Mouse (Mus musculus) limb, embryonic 14.5 days (tissue): Measurements from ENCODE around the gene Prkch. TPM values are rescaled to one million over a fixed set of nuclear protein-coding genes. Genes with fewer than 3 reads are reported as not detected.
A peak's percentile ranks its signal among the peaks of the same experiment; 100 is the strongest.
"Not testable (repeated sequence)": the region's sequence is repeated elsewhere in the genome, so short reads cannot be mapped to it uniquely, and the experiment has no call there.

Experiments
- ATAC-seq: fragments of 200-750 bp; cut with Nextera tagmentation; 2 replicates; pipeline ENCODE4 v1.8.0; 2017; ENCODE audit warnings: low read depth, moderate number of reproducible peaks, moderate TSS enrichment; ENCODE audit not compliant: low FRiP score
- DNase-seq: peaks from one replicate; pipeline ENCODE4 v3.0.0-alpha.2; 2015; ENCODE audit warnings: low spot score
- H3K27ac ChIP-seq: fragments of 300-500 bp; sonication (generic); replicated peaks from 2 replicates; pipeline ENCODE4 v1.5.1; 2014; ENCODE audit warnings: low read depth, mild to moderate bottlenecking, low read length, moderate library complexity, mixed read lengths
- H3K27me3 ChIP-seq: fragments of 300-500 bp; sonication (generic); 2 replicates; pipeline ENCODE4 v1.6.1; 2014; ENCODE audit warnings: low read length, mixed read lengths; ENCODE audit not compliant: control insufficient read depth, insufficient read depth
- H3K36me3 ChIP-seq: fragments of 300-500 bp; sonication (generic); 2 replicates; pipeline ENCODE4 v1.6.1; 2014; ENCODE audit warnings: mild to moderate bottlenecking, low read length, moderate library complexity, mixed read lengths; ENCODE audit not compliant: control insufficient read depth, insufficient read depth
- H3K4me1 ChIP-seq: fragments of 300-500 bp; sonication (generic); 2 replicates; pipeline ENCODE4 v1.6.1; 2014; ENCODE audit warnings: antibody characterized with exemption, low read length, mixed read lengths; ENCODE audit not compliant: control insufficient read depth, insufficient read depth
- H3K4me2 ChIP-seq: fragments of 300-500 bp; sonication (generic); replicated peaks from 2 replicates; pipeline ENCODE4 v1.6.1; 2014; ENCODE audit warnings: low read depth, mild to moderate bottlenecking, low read length, moderate library complexity; ENCODE audit not compliant: severe bottlenecking
- H3K4me3 ChIP-seq: fragments of 300-500 bp; sonication (generic); replicated peaks from 2 replicates; pipeline ENCODE4 v1.5.1; 2014; ENCODE audit warnings: low read length
- H3K9ac ChIP-seq: fragments of 300-500 bp; sonication (generic); 2 replicates; pipeline ENCODE4 v1.6.1; 2014; ENCODE audit warnings: mild to moderate bottlenecking, low read depth, low read length, moderate library complexity; ENCODE audit not compliant: severe bottlenecking
- H3K9me3 ChIP-seq: fragments of 300-500 bp; sonication (generic); 2 replicates; pipeline ENCODE4 v1.6.1; 2016; ENCODE audit warnings: low read length; ENCODE audit not compliant: control insufficient read depth
- POLR2A ChIP-seq: fragments of 200-500 bp; IDR thresholded peaks from 2 replicates; pipeline ENCODE4 v1.8.0; 2012; ENCODE audit warnings: inconsistent platforms, mild to moderate bottlenecking, moderate library complexity, borderline replicate concordance; ENCODE audit not compliant: insufficient read depth, insufficient read length; ENCODE audit errors: extremely low read depth
- WGBS: fragments of 180-500 bp; shearing (Covaris S2); extraction: QIAGEN DNeasy Blood & Tissue Kit; methylation state at CpG from one replicate; pipeline ENCODE4 v1.1.7; 2014; 5-methylcytosine and 5-hydroxymethylcytosine counted together
- polyA plus RNA-seq, 2 experiments: library from polyadenylated mRNA; depleted of rRNA in 1 of 2; stranded (reverse) in 1 of 2; unstranded in 1 of 2; fragments of >200 nt; fragmentation: Nextera tagmentation in 1 of 2; extraction: Ambion mirVana in 1 of 2; gene quantifications; 2 replicates each; pipeline versions ENCODE4 v1.2.1 to v1.2.3; 2012 to 2014

The Prkch gene
- polyA plus RNA-seq (2012; rRNA removed) (7.6 and 9.3 TPM in 2 replicates), polyA plus RNA-seq (2014; fragmentation: Nextera tagmentation; extraction: Ambion mirVana) (17.2 and 17.9 TPM in 2 replicates)

- ATAC-seq (peak; percentile 91), DNase-seq (peak; percentile 79)
- H3K27ac ChIP-seq, result no peak within 1 kb of the TSS; the same call in 1 of the 2 replicates
- H3K9me3 ChIP-seq, result no peaks in the 10 kb centered on the region
- H3K36me3 ChIP-seq, result no peaks in the 10 kb centered on the region
- TF ChIP-seq POLR2A, result peak; percentile 34; the same call in 1 of the 2 replicates
- 0 out of 2 replicates have a peak, but pooled peaks cover 6% of the 10 kb centered on the region for H3K4me1 ChIP-seq
- peak within 1 kb of the TSS; percentile 76 for H3K4me3 ChIP-seq
- 1% methylated on average over 57 of the region's 61 CpGs for WGBS
- peak within 1 kb of the TSS; percentile 71 for H3K9ac ChIP-seq
- peak within 1 kb of the TSS; percentile 97 for H3K4me2 ChIP-seq
- H3K27me3 ChIP-seq, result peaks cover 20% of the 10 kb centered on the region; the same call in 1 of the 2 replicates
Observed at GRCm38 (mm10) chr12:73584610-73585240, at the start of gene Prkch. Gene Prkch (plus strand): TSS chr12:73584796.

GRCm38 (mm10) chr12:73537499-73538138 is 47.0 kb upstream of the Prkch start:
- TF ChIP-seq POLR2A, result no peak

GRCm38 (mm10) chr12:73538139-73538508 is 46.5 kb upstream of the Prkch start:
- H3K36me3 ChIP-seq, H3K4me2 ChIP-seq, H3K27ac ChIP-seq, H3K4me3 ChIP-seq, DNase-seq, ATAC-seq, H3K9ac ChIP-seq, H3K27me3 ChIP-seq, H3K9me3 ChIP-seq: not testable (repeated sequence)
- 45% methylated on average over 3 of the region's 3 CpGs for WGBS
- peaks cover 21% of the 10 kb centered on the region; the same call in 1 of the 2 replicates for H3K4me1 ChIP-seq

More at GRCm38 (mm10) chr12:73537499-73538138, 47.0 kb upstream of the Prkch start:
- ATAC-seq, result no peak
- Histone ChIP-seq H3K27me3 (no peaks in the 10 kb centered on the region; the same call in 1 of the 2 replicates), H3K4me1 (peaks cover 21% of the 10 kb centered on the region; the same call in 1 of the 2 replicates), H3K9me3 (no peaks in the 10 kb centered on the region), H3K9ac (no peak overlapping the region), H3K27ac (no peak overlapping the region), H3K4me3 (no peak overlapping the region), H3K36me3 (no peaks in the 10 kb centered on the region), H3K4me2 (no peak overlapping the region)
- WGBS, result 28% methylated on average over 17 of the region's 17 CpGs
- no peak for DNase-seq

GRCm38 (mm10) chr12:73539151-73539550 is 45.4 kb upstream of the Prkch start:
- Histone ChIP-seq H3K27me3 (peaks cover 3% of the 10 kb centered on the region; the same call in 1 of the 2 replicates), H3K27ac (no peak overlapping the region), H3K4me1 (peaks cover 21% of the 10 kb centered on the region; the same call in 1 of the 2 replicates), H3K9ac (no peak overlapping the region), H3K4me3 (no peak overlapping the region), H3K36me3 (no peaks in the 10 kb centered on the region), H3K9me3 (no peaks in the 10 kb centered on the region), H3K4me2 (0 out of 2 replicates have a peak overlapping the region, but pooled peaks have one; percentile 7)
- 10% methylated on average over 2 of the region's 2 CpGs for WGBS
- no peak for ATAC-seq
- peak; percentile 78 for DNase-seq
- no peak for TF ChIP-seq POLR2A

- Histone ChIP-seq H3K9ac (no peak overlapping the region), H3K9me3 (no peaks in the 10 kb centered on the region), H3K4me1 (peaks cover 25% of the 10 kb centered on the region; the same call in 1 of the 2 replicates), H3K27ac (no peak overlapping the region), H3K27me3 (peaks cover 15% of the 10 kb centered on the region), H3K4me2 (no peak overlapping the region), H3K4me3 (no peak overlapping the region), H3K36me3 (no peaks in the 10 kb centered on the region)
- WGBS, result 89% methylated on average over 2 of the region's 2 CpGs
- ATAC-seq, result no peak
- TF ChIP-seq POLR2A, result no peak
- no peak for DNase-seq
Observed at GRCm38 (mm10) chr12:73540402-73540801, 44.2 kb upstream of the Prkch start.
